Mouse (Mus musculus): Measurements from ENCODE around the gene Acad12. TPM values are rescaled to one million over a fixed set of nuclear protein-coding genes. Genes with fewer than 3 reads are reported as not detected.

Acad12 gene
- polyA plus RNA-seq, 1 experiment from 2014 or later, result 1.5 TPM

DNA sequence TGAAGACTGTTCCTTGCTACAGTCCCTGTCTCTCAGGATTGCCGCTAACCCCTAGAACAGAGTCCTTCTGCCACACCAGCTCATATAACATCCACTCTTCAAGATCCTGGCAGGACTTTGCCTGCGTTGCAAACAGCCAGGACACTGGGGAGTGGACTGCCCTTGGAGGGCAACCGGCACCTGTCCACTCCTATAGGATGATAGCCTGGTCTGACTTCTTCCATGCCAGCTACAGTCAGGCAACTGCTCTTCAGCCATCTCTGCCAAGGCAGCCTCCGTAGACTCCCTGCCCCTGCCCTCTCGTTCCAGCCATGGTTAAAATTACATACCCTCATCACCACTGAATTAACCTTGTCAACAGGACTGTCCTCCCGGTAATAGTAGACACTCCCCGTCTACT, 69.5 kb downstream of the Acad12 start:
- Histone ChIP-seq H3K9me3 (ENCODE audit: control insufficient read depth, low read length) (no peaks in the 10 kb centered on the region), H3K9ac (ENCODE audit: low read length) (no peak overlapping the region), H3K4me2 (no peak overlapping the region), H3K27me3 (ENCODE audit: control insufficient read depth, insufficient read depth, low read length) (no peaks in the 10 kb centered on the region), H3K4me3 (ENCODE audit: low read depth, low read length) (no peak overlapping the region), H3K27ac (ENCODE audit: low read depth, low read length) (no peak overlapping the region), H3K36me3 (ENCODE audit: control insufficient read depth, insufficient read depth, low read length) (no peaks in the 10 kb centered on the region), H3K4me1 (ENCODE audit: control insufficient read depth, insufficient read depth, low read length) (peaks cover 9% of the 10 kb centered on the region)
- no peak for DNase-seq (ENCODE audit: low spot score, missing footprints)
- 83% methylated on average over 7 of the region's 7 CpGs for WGBS
- no peak for ATAC-seq (ENCODE audit: low FRiP score)

DNA sequence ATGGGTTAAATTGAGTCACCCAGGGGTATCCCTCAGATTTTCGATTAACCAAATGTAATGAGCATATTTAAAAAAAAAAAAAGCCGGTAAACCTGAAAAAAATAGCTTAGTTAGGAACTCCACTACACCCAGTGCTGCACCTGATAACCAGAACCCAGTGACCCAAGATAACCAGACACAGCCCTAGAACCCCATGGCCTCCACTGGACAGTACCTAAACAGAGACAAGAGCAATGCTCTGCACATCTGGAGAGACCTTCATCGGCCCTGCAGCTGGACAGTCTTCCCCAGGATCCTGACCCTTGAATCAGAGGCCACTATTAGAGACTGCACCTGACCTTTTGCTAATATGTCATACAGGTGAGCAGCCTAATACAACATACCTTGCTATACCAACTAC, 71.7 kb downstream of the Acad12 start:
- H3K9me3 ChIP-seq (ENCODE audit: control insufficient read depth, low read length), result no peaks in the 10 kb centered on the region
- H3K27me3 ChIP-seq (ENCODE audit: control insufficient read depth, insufficient read depth, low read length), result no peaks in the 10 kb centered on the region
- DNase-seq (ENCODE audit: low spot score, missing footprints) (no peak), ATAC-seq (ENCODE audit: low FRiP score) (no peak)
- H3K36me3 ChIP-seq (ENCODE audit: control insufficient read depth, insufficient read depth, low read length), result no peaks in the 10 kb centered on the region
- WGBS, result 92% methylated on average over 3 of the region's 3 CpGs
- H3K4me1 ChIP-seq (ENCODE audit: control insufficient read depth, insufficient read depth, low read length), result peaks cover 15% of the 10 kb centered on the region
- H3K4me3 ChIP-seq (ENCODE audit: low read depth, low read length), result no peak overlapping the region
- no peak overlapping the region for H3K4me2 ChIP-seq
- no peak overlapping the region for H3K9ac ChIP-seq (ENCODE audit: low read length)
- no peak overlapping the region for H3K27ac ChIP-seq (ENCODE audit: low read depth, low read length)

Other genes with a start within 250 kb of the Acad12 start
- gene Trafd1, start 233.3 kb downstream of the Acad12 start, polyA plus RNA-seq (2014; fragmentation: Nextera tagmentation; extraction: Ambion mirVana), result 84.0 and 87.5 TPM in 2 replicates
- gene Naa25, start 221.0 kb downstream of the Acad12 start, polyA plus RNA-seq (2014; fragmentation: Nextera tagmentation; extraction: Ambion mirVana), result 46.9 and 51.7 TPM in 2 replicates
- 0.66 and 1.1 TPM in 2 replicates for gene Tmem116, start 167.0 kb downstream of the Acad12 start, polyA plus RNA-seq (2014; fragmentation: Nextera tagmentation; extraction: Ambion mirVana)
- 112 and 122 TPM in 2 replicates for gene Erp29, start 166.4 kb downstream of the Acad12 start, polyA plus RNA-seq (2014; fragmentation: Nextera tagmentation; extraction: Ambion mirVana)
- 0.07 TPM in 1 of 2 replicates, not detected in the other for gene Adam1b, start 115.5 kb downstream of the Acad12 start, polyA plus RNA-seq (2014; fragmentation: Nextera tagmentation; extraction: Ambion mirVana)
- gene Adam1a, start 73.5 kb downstream of the Acad12 start, polyA plus RNA-seq (2014; fragmentation: Nextera tagmentation; extraction: Ambion mirVana), result 2.2 and 3.0 TPM in 2 replicates
- gene Gm42878, start 73.5 kb downstream of the Acad12 start, polyA plus RNA-seq (2014; fragmentation: Nextera tagmentation; extraction: Ambion mirVana), result not detected in 2 replicates
- gene Mapkapk5, start 73.0 kb downstream of the Acad12 start, polyA plus RNA-seq (2014; fragmentation: Nextera tagmentation; extraction: Ambion mirVana), result 52.1 and 53.5 TPM in 2 replicates
- 53.3 and 54.9 TPM in 2 replicates for gene Aldh2, start 25.1 kb downstream of the Acad12 start, polyA plus RNA-seq (2014; fragmentation: Nextera tagmentation; extraction: Ambion mirVana)
- gene Acad10, start 41.6 kb upstream of the Acad12 start, polyA plus RNA-seq (2014; fragmentation: Nextera tagmentation; extraction: Ambion mirVana), result 2.5 and 2.6 TPM in 2 replicates
- 37.7 and 43.0 TPM in 2 replicates for gene Brap, start 41.6 kb upstream of the Acad12 start, polyA plus RNA-seq (2014; fragmentation: Nextera tagmentation; extraction: Ambion mirVana)
- 59.2 and 66.8 TPM in 2 replicates for gene Atxn2, start 92.4 kb upstream of the Acad12 start, polyA plus RNA-seq (2014; fragmentation: Nextera tagmentation; extraction: Ambion mirVana)
- gene Sh2b3, start 218.7 kb upstream of the Acad12 start, polyA plus RNA-seq (2014; fragmentation: Nextera tagmentation; extraction: Ambion mirVana), result 5.8 and 9.4 TPM in 2 replicates
- 25.9 and 27.9 TPM in 2 replicates for gene Pheta1, start 230.0 kb upstream of the Acad12 start, polyA plus RNA-seq (2014; fragmentation: Nextera tagmentation; extraction: Ambion mirVana)